Mouse (Mus musculus): ENCODE data around the gene Tbc1d24.
"Not testable (repeated sequence)": the region's sequence is repeated elsewhere in the genome, so short reads cannot be mapped to it uniquely, and the experiment has no call there.

Tbc1d24 gene

DNA sequence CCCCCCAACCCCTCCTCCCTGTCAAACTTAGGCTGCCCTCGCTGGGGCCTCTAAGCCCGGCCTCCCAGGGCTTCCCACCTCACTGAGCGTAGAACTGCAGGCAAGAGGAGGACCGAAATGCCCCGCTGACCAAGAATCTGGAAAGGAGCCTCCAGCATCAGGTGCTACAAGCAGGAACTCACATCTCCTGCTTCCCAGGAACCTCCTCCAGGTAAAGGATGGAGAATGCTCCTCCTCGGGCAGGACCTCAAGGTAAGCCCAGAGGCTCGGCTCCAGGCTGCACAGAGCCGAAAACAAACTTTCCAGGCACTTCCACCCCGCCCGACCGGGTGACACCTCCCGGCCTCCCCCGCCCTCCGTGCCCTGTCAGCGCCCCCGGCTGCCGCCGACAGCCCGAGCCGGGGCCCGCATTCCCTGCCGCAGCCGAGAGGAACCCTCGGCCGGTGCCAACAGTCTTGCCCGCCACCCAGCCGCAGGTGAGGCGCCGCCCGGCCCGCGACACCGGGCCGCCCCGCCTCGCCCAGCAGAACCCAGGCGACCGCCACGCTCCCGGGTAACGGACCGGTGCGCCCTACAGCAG lies 64.4 kb downstream of the Tbc1d24 start:
- DNase-seq = peak; percentile 66

DNA sequence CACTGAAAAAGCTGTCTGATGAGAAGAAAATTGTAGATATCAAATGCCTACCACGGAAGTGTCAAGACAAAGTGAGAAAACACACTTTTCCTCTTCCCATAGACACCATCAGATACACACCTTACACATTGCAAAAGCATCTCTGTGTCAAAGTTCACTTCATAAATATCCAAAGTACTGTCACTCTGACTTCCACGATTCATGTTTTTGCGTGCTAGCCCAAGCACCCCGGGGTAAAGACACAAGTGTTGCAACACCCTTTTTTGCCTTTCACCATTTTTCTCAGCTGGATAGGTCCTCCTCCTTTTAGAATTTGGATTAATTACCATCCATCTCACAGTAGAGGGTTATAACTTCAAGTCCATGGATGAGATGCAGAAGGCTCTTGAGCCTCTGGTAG lies 65.4 kb downstream of the Tbc1d24 start:
- no peak for DNase-seq

DNA sequence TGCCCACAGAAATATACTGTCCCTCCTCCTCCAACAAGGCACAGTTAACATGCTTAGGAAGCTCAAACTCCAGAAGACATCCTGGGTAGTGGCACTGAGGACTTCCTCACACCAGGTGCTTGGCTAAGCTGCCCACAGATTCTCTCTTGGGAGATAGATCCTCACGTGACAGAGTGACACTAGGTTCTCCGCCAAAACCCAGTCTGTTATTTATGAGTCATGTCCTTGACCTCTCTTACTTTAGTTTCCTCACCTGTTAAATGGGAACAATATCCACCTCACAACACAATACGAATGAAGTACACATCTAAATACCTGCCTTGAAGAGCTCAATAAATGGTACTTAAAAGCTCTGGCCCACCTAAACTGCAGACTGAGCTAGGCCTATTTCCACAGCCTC lies 66.1 kb downstream of the Tbc1d24 start:
- no peak for DNase-seq

DNA sequence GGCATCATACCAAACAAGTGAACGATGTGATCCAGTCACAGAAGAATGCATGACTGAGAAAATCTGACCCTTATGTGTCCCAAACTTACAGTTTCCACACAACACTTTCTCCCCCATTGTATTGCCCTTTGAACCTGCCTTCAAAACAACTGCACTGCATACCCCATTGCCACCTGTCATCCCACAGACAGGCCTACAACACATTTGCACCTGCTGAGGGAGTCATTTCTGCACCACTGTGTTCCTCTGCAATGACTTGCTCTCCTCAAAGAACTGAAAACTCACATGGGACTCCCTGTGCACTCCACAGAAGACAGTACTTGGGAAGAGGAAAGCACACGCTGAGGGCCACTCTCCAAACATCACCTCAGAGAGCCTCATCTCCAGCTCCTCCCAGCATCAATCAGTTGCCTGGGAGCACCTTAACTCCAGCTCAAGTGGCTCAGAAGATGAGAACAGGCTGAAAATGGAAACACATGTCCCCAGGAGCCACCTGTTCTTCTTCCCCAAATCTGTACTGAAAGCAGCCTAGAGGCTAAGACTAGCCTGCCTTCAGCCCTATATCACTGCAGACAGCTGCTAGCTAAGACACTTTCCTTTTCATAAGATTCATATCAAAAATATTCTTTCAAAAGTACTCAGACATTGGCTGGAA lies 68.0 kb downstream of the Tbc1d24 start:
- no peak for DNase-seq

DNA sequence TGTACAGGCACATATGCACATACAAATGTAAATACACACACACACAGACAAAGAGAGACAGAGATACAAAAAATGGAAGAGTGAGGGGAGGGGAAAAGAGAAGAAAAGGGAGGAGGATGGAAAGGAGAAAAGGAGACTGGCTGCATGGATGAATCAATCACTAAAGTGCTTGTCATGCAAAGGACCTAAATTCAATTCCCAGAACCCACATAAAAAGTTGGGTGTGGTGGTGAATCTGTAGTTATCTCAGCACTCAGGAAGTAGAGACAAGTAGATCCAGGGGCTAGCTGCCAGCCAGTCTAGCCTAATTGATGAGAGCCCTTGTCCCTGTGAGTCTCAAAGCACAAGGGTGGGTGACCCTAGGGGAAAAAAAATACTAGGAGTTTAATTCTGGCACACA lies 71.3 kb downstream of the Tbc1d24 start:
- no peak for DNase-seq

DNA sequence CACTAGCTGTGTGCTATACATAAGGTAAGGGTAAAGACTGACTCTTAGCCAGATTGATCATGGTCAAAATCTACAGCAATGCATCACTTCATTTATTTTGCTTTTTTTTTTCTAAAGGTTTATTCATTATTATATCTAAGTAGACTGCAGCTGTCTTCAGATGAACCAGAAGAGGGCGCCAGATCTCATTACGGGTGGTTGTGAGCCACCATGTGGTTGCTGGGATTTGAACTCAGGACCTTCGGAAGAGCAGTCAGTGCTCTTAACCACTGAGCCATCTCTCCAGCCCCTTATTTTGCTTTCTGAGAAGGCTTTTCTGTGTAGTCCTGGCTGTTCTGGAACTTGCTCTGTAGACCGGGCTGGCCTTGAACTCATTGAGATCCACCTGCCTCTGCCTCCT lies 72.4 kb downstream of the Tbc1d24 start:
- not testable (repeated sequence) for DNase-seq

DNA sequence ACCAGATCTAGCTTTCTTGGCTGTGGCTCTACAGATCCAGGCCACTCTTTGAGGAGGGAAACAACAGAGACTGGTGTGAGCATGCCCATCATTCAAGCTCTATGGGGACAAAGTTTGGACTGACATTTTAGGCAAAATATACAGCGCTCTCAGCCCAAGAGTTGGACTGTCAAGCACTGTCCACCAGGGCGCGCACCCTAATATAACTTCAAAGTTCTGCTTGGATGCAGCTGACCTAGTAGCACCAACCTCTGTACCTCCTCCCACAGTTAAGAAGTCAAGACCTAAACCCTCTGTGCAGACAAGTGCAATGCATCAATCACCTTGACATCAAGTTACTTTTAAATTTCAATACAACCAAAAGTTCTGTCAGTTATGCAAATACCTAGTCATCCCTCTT lies 73.8 kb downstream of the Tbc1d24 start:
- no peak for DNase-seq

DNA sequence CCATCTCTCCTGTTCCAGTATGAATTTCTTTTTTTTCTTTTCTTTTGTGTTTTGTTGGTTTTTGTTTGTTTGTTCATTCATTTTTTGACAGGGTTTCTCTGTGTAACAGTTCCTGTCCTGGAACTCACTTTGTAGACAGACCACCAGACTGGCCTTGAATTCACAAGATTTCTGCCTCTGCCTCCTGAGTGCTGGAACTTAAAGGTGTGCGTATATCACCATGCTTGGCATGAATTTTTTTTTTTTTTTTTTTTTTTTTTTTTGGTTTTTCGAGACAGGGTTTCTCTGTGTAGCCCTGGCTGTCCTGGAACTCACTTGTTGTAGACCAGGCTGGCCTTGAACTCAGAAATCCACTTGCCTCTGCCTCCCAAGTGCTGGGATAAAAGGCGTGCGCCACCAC lies 76.1 kb downstream of the Tbc1d24 start:
- not testable (repeated sequence) for DNase-seq

DNA sequence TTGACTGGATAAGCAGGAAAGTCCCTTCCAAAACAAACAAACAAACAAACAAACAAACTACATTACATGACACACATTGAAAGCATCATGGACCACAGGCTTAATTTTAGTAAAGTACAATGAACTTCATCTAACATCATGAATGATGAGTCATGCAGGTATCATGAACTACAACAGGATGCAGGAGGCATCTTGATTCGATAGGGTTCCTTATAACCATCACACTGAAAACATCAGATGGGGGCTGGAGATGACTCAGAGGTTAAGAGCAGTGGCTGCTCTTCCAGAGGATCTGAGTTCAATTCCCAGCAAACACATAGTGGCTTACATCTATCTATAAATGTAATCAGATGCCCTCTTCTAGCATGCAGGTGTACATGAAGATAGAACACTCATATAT lies 77.8 kb downstream of the Tbc1d24 start:
- no peak for DNase-seq

DNA sequence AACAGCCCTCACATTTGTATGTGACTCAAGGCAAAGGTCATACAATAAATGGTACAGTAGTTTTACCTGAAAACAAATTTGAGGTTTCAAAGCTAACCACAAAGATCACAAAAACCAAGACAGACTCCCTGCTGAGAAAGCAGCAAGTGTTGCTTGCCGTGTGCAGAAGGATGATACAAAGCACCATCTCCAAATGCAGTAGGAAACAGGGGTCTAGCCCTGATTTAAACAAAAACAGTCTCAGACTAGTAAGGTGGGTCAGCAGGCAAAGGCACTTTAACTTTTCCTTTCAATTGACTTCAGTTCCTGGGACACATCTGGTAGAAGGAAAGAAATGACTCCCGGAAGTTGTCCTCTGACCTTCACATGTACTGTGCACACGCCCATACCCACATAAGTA lies 78.6 kb downstream of the Tbc1d24 start:
- no peak for DNase-seq
